Mouse (Mus musculus) heart, adult 2 months (tissue): Measurements from ENCODE around the gene Tmem220. TPM values are rescaled to one million over a fixed set of nuclear protein-coding genes. Genes with fewer than 3 reads are reported as not detected.

Experiments used
- DNase-seq, 2 experiments: peaks; one replicate each; pipeline ENCODE4 v3.0.0; 2021
- H3K27ac ChIP-seq: fragments of 200-600 bp; 2 replicates; pipeline ENCODE4 v1.8.1; 2022
- H3K27me3 ChIP-seq: fragments of 200-500 bp; 2 replicates; pipeline ENCODE4 v1.6.1; 2012; ENCODE audit warnings: mild to moderate bottlenecking, low read length, inconsistent platforms, mixed read lengths; ENCODE audit not compliant: control insufficient read depth, insufficient read depth
- H3K36me3 ChIP-seq: fragments of 200-500 bp; 2 replicates; pipeline ENCODE4 v1.6.1; 2012; ENCODE audit warnings: low read length, inconsistent platforms; ENCODE audit not compliant: control insufficient read depth, insufficient read depth
- H3K4me1 ChIP-seq: fragments of 200-500 bp; 2 replicates; pipeline ENCODE4 v1.6.1; 2011; ENCODE audit warnings: low read length; ENCODE audit not compliant: control insufficient read depth, insufficient read depth
- H3K4me3 ChIP-seq: fragments of 200-600 bp; 2 replicates; pipeline ENCODE4 v1.8.1; 2022
- H3K79me2 ChIP-seq: fragments of 200-500 bp; replicated peaks from 2 replicates; pipeline ENCODE4 v1.6.1; 2012; ENCODE audit warnings: mild to moderate bottlenecking, inconsistent platforms, low read length, moderate library complexity, mixed read lengths; ENCODE audit not compliant: control insufficient read depth, insufficient read depth
- H3K9ac ChIP-seq: fragments of 200-500 bp; 2 replicates; pipeline ENCODE4 v1.6.1; 2012; ENCODE audit warnings: low read depth, mild to moderate bottlenecking, control low read depth, inconsistent platforms, low read length, mixed read lengths
- CTCF ChIP-seq: fragments of 200-600 bp; IDR thresholded peaks from 2 replicates; pipeline ENCODE4 v1.8.1; 2022; ENCODE audit warnings: antibody characterized with exemption, mild to moderate bottlenecking, moderate library complexity
- EP300 ChIP-seq: fragments of 200-500 bp; IDR thresholded peaks from 2 replicates; pipeline ENCODE4 v1.6.1; 2011; ENCODE audit warnings: low read depth, low read length, control low read depth; ENCODE audit not compliant: insufficient read depth
- POLR2A ChIP-seq: fragments of 200-500 bp; IDR thresholded peaks from 2 replicates; pipeline ENCODE4 v1.6.1; 2011; ENCODE audit warnings: mild to moderate bottlenecking, low read depth, low read length, control low read depth; ENCODE audit not compliant: insufficient read depth
- WGBS: fragments of 180-500 bp; shearing (Covaris S2); methylation state at CpG from one replicate; pipeline ENCODE4 v1.1.7; 2018; 5-methylcytosine and 5-hydroxymethylcytosine counted together
- intact Hi-C: fragments of 180-260 bp; cut with DNase I; formaldehyde crosslinking; loops from one replicate; pipeline ENCODE4 v1.15.1; 2025
- polyA plus RNA-seq: library from polyadenylated mRNA; depleted of rRNA; stranded (reverse); fragments of >200 nt; gene quantifications from 2 replicates; pipeline ENCODE4 v1.2.3, GENCODE M21; 2012
- total RNA-seq, 2 experiments: library from RNA; stranded (reverse); gene quantifications; 2 replicates each; pipeline ENCODE4 v1.2.3; 2021

Gene Tmem220
- total and polyA plus RNA-seq, 3 experiments, result 1.9 to 2.1 (median 2.0) TPM

DNA sequence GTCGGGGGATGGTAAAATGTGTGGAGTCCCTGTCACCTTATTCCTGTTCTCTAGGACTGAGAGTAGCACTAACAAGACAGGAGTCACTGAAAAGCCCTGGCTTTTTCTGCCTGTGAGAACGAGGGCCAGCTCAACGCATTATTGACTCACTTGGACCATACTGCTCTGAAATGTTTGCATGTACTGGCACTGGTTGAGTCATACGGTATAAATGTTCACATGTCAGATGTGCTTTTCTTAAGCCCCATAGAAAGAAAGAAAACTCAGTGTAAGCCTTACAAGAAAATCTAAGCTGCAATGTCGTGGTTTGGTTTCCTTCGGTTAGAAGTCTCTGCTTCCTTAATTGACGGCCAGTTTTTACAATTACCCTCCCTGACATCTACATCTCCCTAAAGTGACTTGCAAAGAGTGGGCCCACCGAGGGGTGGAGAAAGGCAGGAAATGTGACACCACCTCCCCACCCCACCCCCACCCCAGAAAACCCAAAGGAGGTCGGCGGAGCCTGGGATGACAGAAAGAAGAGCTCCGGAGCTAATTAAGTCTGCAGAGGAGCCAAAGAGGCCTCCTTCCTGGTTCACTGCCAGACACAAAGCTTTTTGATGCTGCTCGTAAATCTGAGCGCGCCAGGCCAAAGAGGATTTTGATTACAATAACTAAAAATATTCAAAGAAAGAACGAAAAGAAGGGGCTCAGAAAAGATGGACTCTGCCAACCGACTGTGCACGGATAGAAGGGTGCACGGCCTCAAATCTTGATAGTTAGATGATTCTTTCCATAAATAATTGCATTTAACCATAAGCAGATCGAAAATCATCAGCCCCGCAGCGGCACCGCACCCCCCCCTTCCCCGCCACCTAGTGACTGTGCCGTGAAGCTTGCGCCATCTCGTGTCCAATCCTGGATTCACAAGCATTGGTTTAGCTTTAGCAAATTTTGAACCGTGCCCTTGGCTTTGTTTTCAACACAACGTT is 40.5 kb upstream of the Tmem220 start:
- Histone ChIP-seq H3K36me3 (no peaks in the 10 kb centered on the region), H3K4me1 (peaks cover 3% of the 10 kb centered on the region), H3K9ac (peak overlapping the region; percentile 59), H3K27me3 (no peaks in the 10 kb centered on the region), H3K79me2 (no peaks in the 10 kb centered on the region), H3K27ac (peak overlapping the region; percentile 78), H3K4me3 (peak overlapping the region; percentile 56)
- TF ChIP-seq CTCF (peak; percentile 87), POLR2A (no peak), EP300 (peak; percentile 57; the same call in 1 of the 2 replicates)
- intact Hi-C loops, result loop anchor here (1.0 to 2.0 kb wide), 3 partner anchors 36 to 79 kb away; no protein-coding TSS in a partner anchor
- WGBS, result 12% methylated on average over 28 of the region's 28 CpGs
- DNase-seq, result peak; percentile 67 to 79

DNA sequence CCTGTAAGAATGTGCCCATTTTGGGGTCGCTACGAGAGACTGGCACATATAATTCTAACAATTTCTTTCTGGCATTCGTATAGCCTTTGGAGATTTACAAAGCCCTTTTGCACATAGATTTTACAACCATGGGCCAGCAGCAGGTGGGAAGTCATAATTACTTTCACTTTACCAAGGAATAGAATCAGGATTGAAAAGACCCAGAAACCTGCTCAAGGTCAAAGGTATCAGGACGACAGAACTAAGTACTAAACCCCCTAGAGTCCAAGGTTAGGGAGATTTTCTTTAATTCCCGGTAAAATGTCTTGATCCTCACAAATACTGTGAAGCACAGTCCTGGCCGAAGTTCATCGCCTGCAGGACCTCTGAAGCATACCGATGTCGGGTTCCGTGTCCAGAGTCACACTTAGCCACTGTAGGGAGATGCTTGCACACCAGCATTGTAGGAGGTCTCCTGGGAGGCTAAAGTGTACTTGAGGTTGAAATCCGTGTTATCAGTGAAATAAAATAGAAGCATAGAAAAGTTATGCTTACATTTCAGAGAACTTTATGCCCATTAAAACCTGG is 39.7 kb upstream of the Tmem220 start:
- intact Hi-C loops, result loop anchor here (1.0 to 2.0 kb wide), 3 partner anchors 36 to 80 kb away; no protein-coding TSS in a partner anchor
- 15% methylated on average over 11 of the region's 11 CpGs for WGBS

DNA sequence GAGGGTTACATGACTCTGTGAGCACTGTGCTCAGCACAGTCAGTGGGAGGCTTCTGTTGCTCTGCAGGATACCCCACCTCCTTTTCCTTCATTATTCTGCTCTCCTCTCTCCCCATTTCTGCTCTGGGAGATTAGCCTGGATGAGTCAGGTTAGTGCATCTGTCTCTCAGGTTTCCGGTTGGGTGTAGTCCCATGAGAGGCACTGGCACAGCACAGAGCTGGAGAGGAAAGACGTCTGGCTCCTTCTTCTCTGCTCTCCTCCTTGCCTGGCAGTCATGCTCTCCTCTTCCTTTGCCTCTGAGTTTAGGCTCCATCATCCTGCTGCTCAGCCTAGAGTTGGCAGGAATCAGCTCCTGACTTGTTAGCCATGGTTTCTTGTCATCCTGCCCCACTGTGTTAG is 32.8 kb upstream of the Tmem220 start:
- H3K27ac ChIP-seq, result no peak overlapping the region
- no peaks in the 10 kb centered on the region for H3K36me3 ChIP-seq
- DNase-seq, result no peak
- H3K4me3 ChIP-seq, result no peak overlapping the region
- no peak overlapping the region for H3K9ac ChIP-seq
- H3K79me2 ChIP-seq, result no peaks in the 10 kb centered on the region
- no peaks in the 10 kb centered on the region for H3K27me3 ChIP-seq
- no peaks in the 10 kb centered on the region for H3K4me1 ChIP-seq
- 48% methylated on average over 2 of the region's 2 CpGs for WGBS
- TF ChIP-seq EP300 (no peak), CTCF (no peak), POLR2A (no peak)
- intact Hi-C loops, result no loop called here

More for the DNA sequence above, 39.7 kb upstream of the Tmem220 start:
- H3K79me2 ChIP-seq, result no peaks in the 10 kb centered on the region
- H3K4me1 ChIP-seq, result peaks cover 3% of the 10 kb centered on the region
- H3K36me3 ChIP-seq, result no peaks in the 10 kb centered on the region
- no peaks in the 10 kb centered on the region for H3K27me3 ChIP-seq
- H3K9ac ChIP-seq, result peak overlapping the region; percentile 59
- TF ChIP-seq EP300, result no peak
- peak overlapping the region; percentile 56 for H3K4me3 ChIP-seq
- peak overlapping the region; percentile 78 for H3K27ac ChIP-seq
- DNase-seq, result no peak

DNA sequence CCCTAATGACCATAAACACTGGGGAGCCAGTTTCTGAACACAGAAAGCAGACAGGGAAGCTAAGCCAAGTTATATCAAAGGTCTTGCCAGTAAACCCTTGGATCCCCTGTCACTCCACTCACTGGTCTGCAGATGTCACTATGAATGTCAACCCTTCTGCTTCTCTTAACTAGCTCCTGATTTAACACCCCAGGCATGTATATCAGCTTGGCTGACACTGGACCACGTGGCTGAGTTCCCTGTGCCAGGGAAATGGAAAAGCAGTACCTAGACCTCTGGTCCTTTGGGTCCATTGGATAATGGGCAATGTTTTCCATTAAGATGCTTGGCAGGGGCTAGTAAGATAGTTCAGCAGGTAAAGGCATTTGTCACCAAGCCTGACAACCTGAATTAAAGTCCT is 31.3 kb upstream of the Tmem220 start:
- H3K9ac ChIP-seq, result no peak overlapping the region
- WGBS, result 32% methylated on average over 1 of the region's 1 CpGs
- peak in 1 of 2 experiments; percentile 54 for DNase-seq
- H3K27ac ChIP-seq, result peak overlapping the region; percentile 40; the same call in 1 of the 2 replicates
- H3K27me3 ChIP-seq, result no peaks in the 10 kb centered on the region
- TF ChIP-seq POLR2A, result no peak
- TF ChIP-seq EP300, result 0 out of 2 replicates have a peak, but pooled peaks have one; percentile 35
- H3K79me2 ChIP-seq, result no peaks in the 10 kb centered on the region
- intact Hi-C loops, result no loop called here
- H3K4me1 ChIP-seq, result peaks cover 3% of the 10 kb centered on the region
- no peak overlapping the region for H3K4me3 ChIP-seq
- no peaks in the 10 kb centered on the region for H3K36me3 ChIP-seq

DNA sequence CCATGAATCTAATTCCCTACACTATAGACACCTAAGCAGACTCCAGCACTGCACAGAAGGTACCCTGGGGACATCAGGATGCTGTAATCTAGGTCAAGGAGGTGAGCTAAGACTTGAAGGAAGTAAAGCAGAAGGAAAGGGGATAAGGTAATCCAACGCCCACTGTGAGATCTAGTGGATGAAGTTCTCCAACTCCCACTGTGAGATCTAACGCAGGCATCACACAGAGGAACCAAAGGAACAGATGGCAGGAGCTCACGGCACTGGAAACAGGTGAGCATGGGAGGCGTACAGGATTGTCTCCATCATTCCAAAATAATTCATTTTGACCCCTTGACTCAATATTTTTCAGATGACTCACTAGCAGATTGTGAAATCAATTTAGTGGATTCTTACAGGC is 28.5 kb upstream of the Tmem220 start:
- DNase-seq, result no peak
- Histone ChIP-seq H3K79me2 (no peaks in the 10 kb centered on the region), H3K4me1 (peaks cover 3% of the 10 kb centered on the region), H3K27me3 (no peaks in the 10 kb centered on the region), H3K4me3 (no peak overlapping the region), H3K27ac (no peak overlapping the region), H3K9ac (no peak overlapping the region), H3K36me3 (no peaks in the 10 kb centered on the region)
- intact Hi-C loops, result no loop called here
- TF ChIP-seq CTCF, result no peak
- no peak for TF ChIP-seq EP300
- TF ChIP-seq POLR2A, result no peak
- 82% methylated on average over 4 of the region's 4 CpGs for WGBS
